Mouse (Mus musculus): Measurements from ENCODE around the gene Dip2c.

- TF ChIP-seq POLR2A (IDR thresholded peaks at IDR 0.05; ENCODE audit: borderline replicate concordance, control insufficient read depth, low read depth, low read length) = no peak
- no peak for TF ChIP-seq CTCF (IDR thresholded peaks at IDR 0.05; ENCODE audit: control insufficient read depth, insufficient read depth, low read length)
Observed at GRCm38 (mm10) chr13:9708433-9709240, 432.3 kb downstream of the Dip2c start.
